Mouse (Mus musculus) MEL (cell line): Measurements from ENCODE around the gene Anapc4. TPM values are rescaled to one million over a fixed set of nuclear protein-coding genes. Genes with fewer than 3 reads are reported as not detected.

Source experiments
- DNase-seq: peaks from one replicate; pipeline ENCODE4 v3.0.0; 2011; ENCODE audit warnings: low read depth, low spot score
- H3K27ac ChIP-seq: 2 replicates; pipeline ENCODE4 v1.5.1; 2012; ENCODE audit warnings: low read depth, mild to moderate bottlenecking, control low read depth, low read length, moderate library complexity; ENCODE audit not compliant: control insufficient read depth
- H3K27me3 ChIP-seq, 2 experiments: fragments of 150-350 bp in 1 of 2; sonication (generic) in 1 of 2; 2 replicates each; pipeline ENCODE4 v1.6.1; 2012; ENCODE audit warnings: low read length in 2 of 2, mild to moderate bottlenecking in 2 of 2, improper control_type of control experiment in 1 of 2, moderate library complexity in 1 of 2; ENCODE audit not compliant: insufficient read depth in 2 of 2, control insufficient read depth in 1 of 2
- H3K36me3 ChIP-seq, 2 experiments: 2 replicates each; pipeline ENCODE4 v1.6.1; 2012 to 2014; ENCODE audit warnings: low read length in 2 of 2, improper control_type of control experiment in 1 of 2, inconsistent platforms in 1 of 2, mild to moderate bottlenecking in 1 of 2; ENCODE audit not compliant: insufficient read depth in 2 of 2, control insufficient read depth in 1 of 2
- H3K4me1 ChIP-seq, 2 experiments: fragments of 150-350 bp in 1 of 2; sonication (generic) in 1 of 2; 2 replicates each; pipeline ENCODE4 v1.6.1; 2012; ENCODE audit warnings: low read length in 2 of 2, improper control_type of control experiment in 1 of 2, mild to moderate bottlenecking in 1 of 2; ENCODE audit not compliant: insufficient read depth in 2 of 2, control insufficient read depth in 1 of 2
- H3K4me3 ChIP-seq, 2 experiments: fragments of 150-350 bp in 1 of 2; sonication (generic) in 1 of 2; 2 replicates each; pipeline ENCODE4 v1.5.1; 2012; ENCODE audit warnings: low read depth in 2 of 2, low read length in 2 of 2, mild to moderate bottlenecking in 2 of 2, moderate library complexity in 2 of 2, control low read depth in 1 of 2, improper control_type of control experiment in 1 of 2; ENCODE audit not compliant: control insufficient read depth in 1 of 2, insufficient read depth in 1 of 2
- H3K79me2 ChIP-seq: 2 replicates; pipeline ENCODE4 v1.6.1; 2012; ENCODE audit warnings: mild to moderate bottlenecking, low read length, moderate library complexity; ENCODE audit not compliant: control insufficient read depth, poor library complexity, insufficient read depth
- H3K9ac ChIP-seq: 2 replicates; pipeline ENCODE4 v1.6.1; 2012; ENCODE audit warnings: low read depth, mild to moderate bottlenecking, control low read depth, low read length, moderate library complexity; ENCODE audit not compliant: control insufficient read depth, poor library complexity, severe bottlenecking
- H3K9me3 ChIP-seq: fragments of 150-350 bp; sonication (generic); replicated peaks from 2 replicates; pipeline ENCODE4 v1.6.1; 2012; ENCODE audit warnings: mild to moderate bottlenecking, low read length, improper control_type of control experiment, moderate library complexity; ENCODE audit not compliant: insufficient read depth
- CHD1 ChIP-seq: IDR thresholded peaks from 2 replicates; pipeline ENCODE4 v1.6.1; 2012; ENCODE audit warnings: low read depth, mild to moderate bottlenecking, inconsistent platforms, low read length, improper control_type of control experiment
- E2F4 ChIP-seq: IDR thresholded peaks from 2 replicates; pipeline ENCODE4 v1.6.1; 2011; ENCODE audit warnings: low read depth, low read length, improper control_type of control experiment, borderline replicate concordance
- ELF1 ChIP-seq: IDR thresholded peaks from 2 replicates; pipeline ENCODE4 v1.6.1; 2014; ENCODE audit warnings: low read depth, mild to moderate bottlenecking, inconsistent platforms, low read length, improper control_type of control experiment, moderate library complexity
- GABPA ChIP-seq: IDR thresholded peaks from 2 replicates; pipeline ENCODE4 v1.6.1; 2012; ENCODE audit warnings: low read depth, mild to moderate bottlenecking, inconsistent platforms, low read length, improper control_type of control experiment, moderate library complexity
- GATA1 ChIP-seq: IDR thresholded peaks from 2 replicates; pipeline ENCODE4 v1.6.1; 2011; ENCODE audit warnings: low read depth, low read length, improper control_type of control experiment
- MAFK ChIP-seq: IDR thresholded peaks from 2 replicates; pipeline ENCODE4 v1.6.1; 2011; ENCODE audit warnings: low read depth, mild to moderate bottlenecking, low read length, improper control_type of control experiment, borderline replicate concordance
- MAX ChIP-seq: IDR thresholded peaks from 2 replicates; pipeline ENCODE4 v1.6.1; 2011; ENCODE audit warnings: low read length, improper control_type of control experiment
- NRF1 ChIP-seq: IDR thresholded peaks from 2 replicates; pipeline ENCODE4 v1.6.1; 2014; ENCODE audit warnings: low read depth, mild to moderate bottlenecking, inconsistent platforms, low read length, improper control_type of control experiment, moderate library complexity; ENCODE audit not compliant: poor library complexity, insufficient read depth, severe bottlenecking
- POLR2AphosphoS5 ChIP-seq: IDR thresholded peaks from 2 replicates; pipeline ENCODE4 v1.6.1; 2012; ENCODE audit warnings: low read depth, borderline replicate concordance, mild to moderate bottlenecking, inconsistent platforms, low read length, moderate library complexity, mixed read lengths
- RAD21 ChIP-seq: IDR thresholded peaks from 2 replicates; pipeline ENCODE4 v1.6.1; 2011; ENCODE audit warnings: mild to moderate bottlenecking, low read depth, low read length, improper control_type of control experiment
- TBP ChIP-seq: IDR thresholded peaks from 2 replicates; pipeline ENCODE4 v1.8.0; 2011; ENCODE audit warnings: low read depth, low read length, improper control_type of control experiment
- UBTF ChIP-seq: IDR thresholded peaks from 2 replicates; pipeline ENCODE4 v1.6.1; 2012; ENCODE audit warnings: low read depth, mild to moderate bottlenecking, inconsistent platforms, low read length, improper control_type of control experiment, moderate library complexity, borderline replicate concordance; ENCODE audit not compliant: insufficient read depth
- USF1 ChIP-seq: IDR thresholded peaks from 2 replicates; pipeline ENCODE4 v1.6.1; 2014; ENCODE audit warnings: low read depth, mild to moderate bottlenecking, inconsistent platforms, low read length, improper control_type of control experiment, moderate library complexity
- ZKSCAN1 ChIP-seq: IDR thresholded peaks from 2 replicates; pipeline ENCODE4 v1.6.1; 2012; ENCODE audit warnings: low read depth, mild to moderate bottlenecking, inconsistent platforms, low read length, improper control_type of control experiment, moderate library complexity
- ZNF384 ChIP-seq: IDR thresholded peaks from 2 replicates; pipeline ENCODE4 v1.6.1; 2012; ENCODE audit warnings: low read depth, mild to moderate bottlenecking, inconsistent platforms, low read length, improper control_type of control experiment
- polyA plus RNA-seq, 2 experiments: library from polyadenylated mRNA; stranded (reverse) in 1 of 2; unstranded in 1 of 2; fragments of >175 nt in 1 of 2; fragments of >200 nt in 1 of 2; gene quantifications; 2 replicates each; pipeline versions ENCODE4 v1.2.1 to v1.2.4; 2012; ENCODE audit warnings: low replicate concordance in 2 of 2, low read depth in 1 of 2; ENCODE audit not compliant: insufficient read length in 2 of 2, insufficient read depth in 1 of 2, missing spikeins in 1 of 2
- total RNA-seq: library from RNA; depleted of rRNA; stranded (reverse); fragments of 300-350 nt; gene quantifications from 2 replicates; pipeline ENCODE4 v1.2.3, GENCODE M21; 2012

Gene Anapc4
- total and polyA plus RNA-seq, 3 experiments: 56.4 to 159 (median 56.6) TPM

DNA sequence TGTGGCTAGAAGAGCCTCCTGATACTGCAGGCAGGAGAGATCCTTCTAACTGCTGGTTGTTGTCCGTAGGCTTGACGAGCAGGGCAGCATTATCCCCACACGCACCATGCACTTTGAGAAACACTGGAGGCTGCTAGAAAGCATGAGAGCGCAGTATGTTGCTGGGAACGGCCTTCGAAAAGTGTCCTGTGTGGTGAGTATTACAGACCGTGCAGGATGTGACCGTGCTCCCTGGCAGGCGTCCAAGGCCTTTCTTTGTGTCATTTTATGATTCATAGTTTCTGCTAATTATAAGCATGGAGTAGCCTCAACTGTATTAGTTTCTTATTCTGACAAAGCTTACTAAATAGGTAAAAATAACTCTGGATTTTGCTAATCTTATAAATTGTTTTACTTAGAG, 32.0 kb downstream of the Anapc4 start:
- H3K79me2 ChIP-seq: no peaks in the 10 kb centered on the region
- H3K27ac ChIP-seq: no peak overlapping the region
- no peak overlapping the region for H3K4me3 ChIP-seq
- no peaks in the 10 kb centered on the region for H3K27me3 ChIP-seq
- no peaks in the 10 kb centered on the region for H3K4me1 ChIP-seq
- H3K36me3 ChIP-seq: peaks cover 0 to 16% of the 10 kb centered on the region in 2 experiments; a peak in 2 of 4 replicates
- TF ChIP-seq CHD1: no peak
- no peak for TF ChIP-seq USF1
- TF ChIP-seq ZNF384: no peak
- TF ChIP-seq GATA1: no peak
- no peak for TF ChIP-seq GABPA
- TF ChIP-seq MAFK: no peak
- TF ChIP-seq E2F4: no peak
- TF ChIP-seq ELF1: no peak
- no peak for TF ChIP-seq MAX
- no peak for TF ChIP-seq UBTF
- no peak for TF ChIP-seq POLR2AphosphoS5
- no peak for TF ChIP-seq ZKSCAN1
- TF ChIP-seq TBP: no peak
- no peak for TF ChIP-seq NRF1
- DNase-seq: peak; percentile 35
- H3K9ac ChIP-seq: no peak overlapping the region
- no peaks in the 10 kb centered on the region for H3K9me3 ChIP-seq

GRCm38 (mm10) chr5:52866361-52867155, 32.7 kb downstream of the Anapc4 start:
- Histone ChIP-seq H3K4me1 (no peaks in the 10 kb centered on the region), H3K79me2 (no peaks in the 10 kb centered on the region), H3K9ac (no peak overlapping the region), H3K9me3 (no peaks in the 10 kb centered on the region), H3K4me3 (no peak overlapping the region), H3K36me3 (peaks cover 0 to 16% of the 10 kb centered on the region in 2 experiments; a peak in 2 of 4 replicates), H3K27ac (no peak overlapping the region), H3K27me3 (no peaks in the 10 kb centered on the region)
- TF ChIP-seq RAD21 (no peak), ZKSCAN1 (no peak), GATA1 (no peak)
- no peak for DNase-seq
